Mouse (Mus musculus): ENCODE measurements around the gene Pttg1ip.

GRCm38 (mm10) chr10:77596060-77596459 is 14.5 kb downstream of the Pttg1ip start:
- TF ChIP-seq GATA1 (IDR thresholded peaks at IDR 0.05; ENCODE audit: borderline replicate concordance, low read length) (no peak), FLI1 (IDR thresholded peaks at IDR 0.05; ENCODE audit: low read length) (no peak)
